In genomic region chr7:112502050-112502809, GRCm38 (mm10) we compare ENCODE assay signal across 8 mouse cellular contexts.
DNase-seq lines count a peak whose midpoint lies in the region; ATAC-seq lines count a peak whose summit lies in the region.

No protein-coding gene starts in this region.

- no peaks in the 10 kb centered on the region for H3K27me3 ChIP-seq in midbrain, embryonic 10.5 days (ENCODE audit: low read depth, poor library complexity, severe bottlenecking)
- H3K27me3 ChIP-seq in midbrain, embryonic 11.5 days (ENCODE audit: control insufficient read depth, insufficient read depth, low read length): no peaks in the 10 kb centered on the region
- H3K27me3 ChIP-seq in intestine, embryonic 15.5 days (replicated peaks): no peaks in the 10 kb centered on the region
- H3K27me3 ChIP-seq in neural tube, embryonic 13.5 days: no peaks in the 10 kb centered on the region

- ATAC-seq in midbrain, embryonic 11.5 days (ENCODE audit: low FRiP score): no peak
- ATAC-seq in intestine, embryonic 15.5 days: no peak
- ATAC-seq in neural tube, embryonic 13.5 days (ENCODE audit: low read depth): no peak

- peak overlapping the region; percentile 34; the same call in 1 of the 2 replicates for H3K27ac ChIP-seq in midbrain, embryonic 10.5 days (replicated peaks)
- H3K27ac ChIP-seq in midbrain, embryonic 11.5 days (ENCODE audit: low read depth, low read length): no peak overlapping the region
- peak overlapping the region; percentile 93 for H3K27ac ChIP-seq in intestine, embryonic 15.5 days
- H3K27ac ChIP-seq in neural tube, embryonic 13.5 days (replicated peaks): no peak overlapping the region

- H3K4me3 ChIP-seq in midbrain, embryonic 10.5 days: no peak overlapping the region
- no peak overlapping the region for H3K4me3 ChIP-seq in midbrain, embryonic 11.5 days (ENCODE audit: low read depth, low read length)
- no peak overlapping the region for H3K4me3 ChIP-seq in intestine, embryonic 15.5 days (replicated peaks)
- H3K4me3 ChIP-seq in neural tube, embryonic 13.5 days: no peak overlapping the region

- no peak overlapping the region for H3K4me2 ChIP-seq in midbrain, embryonic 11.5 days
- H3K4me2 ChIP-seq in intestine, embryonic 15.5 days (replicated peaks): peak overlapping the region; percentile 27; the same call in 1 of the 2 replicates
- H3K4me2 ChIP-seq in neural tube, embryonic 13.5 days: peak overlapping the region; percentile 40

- WGBS in midbrain, embryonic 10.5 days: 43% methylated on average over 18 of the region's 18 CpGs
- 41% methylated on average over 18 of the region's 18 CpGs for WGBS in midbrain, embryonic 11.5 days
- WGBS in intestine, embryonic 15.5 days: 24% methylated on average over 18 of the region's 18 CpGs
- whole genome bisulfite sequencing in neural tube, embryonic 13.5 days: 22% methylated on average over 17 of the region's 18 CpGs

- no peaks in the 10 kb centered on the region for H3K36me3 ChIP-seq in midbrain, embryonic 10.5 days
- no peaks in the 10 kb centered on the region for H3K36me3 ChIP-seq in midbrain, embryonic 11.5 days (ENCODE audit: control insufficient read depth, insufficient read depth, low read length)
- H3K36me3 ChIP-seq in intestine, embryonic 15.5 days: no peaks in the 10 kb centered on the region
- H3K36me3 ChIP-seq in neural tube, embryonic 13.5 days: no peaks in the 10 kb centered on the region

- no peaks in the 10 kb centered on the region for H3K9me3 ChIP-seq in midbrain, embryonic 10.5 days (replicated peaks)
- H3K9me3 ChIP-seq in midbrain, embryonic 11.5 days (ENCODE audit: control insufficient read depth, low read length): no peaks in the 10 kb centered on the region
- H3K9me3 ChIP-seq in intestine, embryonic 15.5 days: no peaks in the 10 kb centered on the region
- H3K9me3 ChIP-seq in neural tube, embryonic 13.5 days: no peaks in the 10 kb centered on the region

- H3K4me1 ChIP-seq in midbrain, embryonic 10.5 days: peaks cover 36% of the 10 kb centered on the region
- peaks cover 8% of the 10 kb centered on the region for H3K4me1 ChIP-seq in midbrain, embryonic 11.5 days (ENCODE audit: control insufficient read depth, insufficient read depth, low read length)
- H3K4me1 ChIP-seq in intestine, embryonic 15.5 days (replicated peaks): peaks cover 65% of the 10 kb centered on the region
- H3K4me1 ChIP-seq in neural tube, embryonic 13.5 days (replicated peaks): peaks cover 49% of the 10 kb centered on the region

- no peak overlapping the region for H3K9ac ChIP-seq in midbrain, embryonic 11.5 days (ENCODE audit: low read length)
- no peak overlapping the region for H3K9ac ChIP-seq in intestine, embryonic 15.5 days
- no peak overlapping the region for H3K9ac ChIP-seq in neural tube, embryonic 13.5 days

- peak; percentile 18 to 35 for DNase-seq in cerebellum, postnatal 10 days
- no peak for DNase-seq in cerebellum, adult 9-11 months
- no peak for DNase-seq in midbrain, embryonic 10.5 days (ENCODE audit: low spot score)
- no peak for DNase-seq in midbrain, embryonic 11.5 days (ENCODE audit: low spot score, missing footprints)
- DNase-seq in gastrocnemius, adult 18-20 months (ENCODE audit: low spot score): no peak
- no peak for DNase-seq in right cerebral cortex, postnatal 4 days

Comparison
In these comparisons a context has a peak if more than half of its experiments do, and no peak if none do; other contexts are left out.
1. DNase-seq: peak in cerebellum, postnatal 10 days (2 of 2); none in cerebellum, adult 9-11 months (single experiment), midbrain, embryonic 10.5 days (single experiment), midbrain, embryonic 11.5 days (single experiment), gastrocnemius, adult 18-20 months (single experiment) and right cerebral cortex, postnatal 4 days (single experiment).
2. H3K27ac ChIP-seq: peak in midbrain, embryonic 10.5 days (single experiment) and intestine, embryonic 15.5 days (single experiment); none in midbrain, embryonic 11.5 days (single experiment) and neural tube, embryonic 13.5 days (single experiment).